Mouse (Mus musculus): ENCODE data around the gene Prtn3.

The Prtn3 gene

GRCm38 (mm10) chr10:79928030-79928694 is 53.9 kb downstream of the Prtn3 start:
- no peak for DNase-seq (ENCODE audit: low spot score)

DNA sequence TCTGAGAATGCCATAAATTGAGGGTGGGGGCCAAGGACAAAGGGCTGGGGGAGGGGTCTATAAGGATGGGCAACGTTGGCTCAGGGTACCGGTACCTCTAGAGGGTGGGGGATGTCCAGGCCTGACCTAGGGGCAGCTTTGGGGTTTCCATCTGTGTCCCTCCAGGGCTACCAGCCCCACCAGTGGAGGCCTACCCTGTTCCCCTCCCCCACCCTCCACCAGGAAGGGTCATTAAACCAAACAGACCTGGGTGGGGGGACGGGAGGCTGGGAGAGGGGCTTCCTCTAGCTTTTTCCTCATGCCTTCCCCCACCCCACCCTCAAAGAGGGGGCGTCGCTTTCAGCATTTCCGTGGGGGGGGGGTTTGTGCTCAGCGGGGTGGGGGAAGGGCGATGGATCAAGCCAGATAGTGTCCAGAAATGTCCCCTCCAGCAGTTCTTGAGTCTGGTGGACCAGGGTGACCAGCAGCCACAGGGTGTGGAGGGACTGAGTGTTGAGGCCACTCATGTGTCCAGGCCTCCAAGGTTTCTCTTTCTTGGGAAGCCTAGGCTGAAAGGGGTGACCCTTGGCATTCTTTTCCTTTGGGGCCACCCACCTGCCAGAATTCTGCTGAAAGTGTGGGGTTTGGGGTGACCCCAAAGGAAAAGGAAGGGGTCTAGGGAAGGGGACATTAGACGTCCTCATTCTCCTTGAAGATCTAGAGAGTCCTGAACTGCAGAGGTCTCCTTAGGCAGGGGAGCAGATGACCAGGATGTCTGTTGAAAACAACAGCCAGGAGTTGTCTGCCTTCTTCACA is 54.8 kb downstream of the Prtn3 start:
- no peak for DNase-seq (ENCODE audit: low spot score)

GRCm38 (mm10) chr10:79929967-79930825 is 55.9 kb downstream of the Prtn3 start:
- no peak for DNase-seq (ENCODE audit: low spot score)

DNA sequence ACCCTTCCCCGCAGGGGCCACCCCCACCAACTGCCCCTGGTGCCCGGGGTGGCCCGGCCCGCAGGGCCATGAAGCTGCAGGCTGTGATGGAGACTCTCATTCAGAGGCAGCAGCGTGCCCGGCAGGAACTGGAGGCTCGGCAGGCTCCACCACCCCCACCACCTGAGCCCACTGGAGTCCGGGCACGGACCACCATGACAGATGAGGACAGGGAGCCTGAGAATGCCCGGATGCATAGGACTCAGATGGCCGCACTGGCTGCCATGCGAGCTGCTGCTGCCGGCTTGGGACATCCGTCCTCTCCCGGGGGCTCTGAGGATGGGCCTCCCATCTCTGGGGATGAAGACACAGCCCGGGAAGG is 56.5 kb downstream of the Prtn3 start:
- no peak for DNase-seq (ENCODE audit: low spot score)

GRCm38 (mm10) chr10:79931797-79932196 is 57.5 kb downstream of the Prtn3 start:
- no peak for DNase-seq (ENCODE audit: low spot score)

- no peak for DNase-seq (ENCODE audit: low spot score)
Measured at GRCm38 (mm10) chr10:79932736-79933135, 58.5 kb downstream of the Prtn3 start.

Measured in urinary bladder, postnatal 10 days (tissue).